Mouse (Mus musculus): ENCODE results near the gene Cib3. TPM values are rescaled to one million over a fixed set of nuclear protein-coding genes. Genes with fewer than 3 reads are reported as not detected.

Gene Cib3
- polyA plus RNA-seq (2015; fragmentation: Nextera tagmentation; extraction: Ambion mirVana): not detected in 2 replicates

DNA sequence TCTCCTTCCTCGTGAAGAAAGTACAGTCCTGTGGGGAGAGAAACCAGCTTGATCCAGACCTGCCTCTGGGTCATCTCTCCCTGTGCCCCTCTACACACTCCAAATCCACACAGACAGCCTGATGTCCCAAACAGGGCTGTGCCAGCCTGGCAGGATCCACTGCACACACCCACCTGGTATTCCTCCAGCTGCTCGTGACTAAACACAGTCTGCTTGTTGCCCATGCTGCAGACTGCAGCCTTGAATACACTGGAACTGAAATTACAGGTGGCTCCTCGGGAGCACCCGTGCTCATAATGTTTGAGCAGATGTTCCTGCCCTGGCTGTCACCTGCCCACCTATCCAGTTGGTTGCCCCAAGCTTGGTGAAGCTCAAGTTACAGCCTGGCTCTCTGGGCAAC is at the start of gene Cib3:
TSS of gene Cib3 (minus strand) at position 87 of the 400 bp plus-strand sequence.

DNA sequence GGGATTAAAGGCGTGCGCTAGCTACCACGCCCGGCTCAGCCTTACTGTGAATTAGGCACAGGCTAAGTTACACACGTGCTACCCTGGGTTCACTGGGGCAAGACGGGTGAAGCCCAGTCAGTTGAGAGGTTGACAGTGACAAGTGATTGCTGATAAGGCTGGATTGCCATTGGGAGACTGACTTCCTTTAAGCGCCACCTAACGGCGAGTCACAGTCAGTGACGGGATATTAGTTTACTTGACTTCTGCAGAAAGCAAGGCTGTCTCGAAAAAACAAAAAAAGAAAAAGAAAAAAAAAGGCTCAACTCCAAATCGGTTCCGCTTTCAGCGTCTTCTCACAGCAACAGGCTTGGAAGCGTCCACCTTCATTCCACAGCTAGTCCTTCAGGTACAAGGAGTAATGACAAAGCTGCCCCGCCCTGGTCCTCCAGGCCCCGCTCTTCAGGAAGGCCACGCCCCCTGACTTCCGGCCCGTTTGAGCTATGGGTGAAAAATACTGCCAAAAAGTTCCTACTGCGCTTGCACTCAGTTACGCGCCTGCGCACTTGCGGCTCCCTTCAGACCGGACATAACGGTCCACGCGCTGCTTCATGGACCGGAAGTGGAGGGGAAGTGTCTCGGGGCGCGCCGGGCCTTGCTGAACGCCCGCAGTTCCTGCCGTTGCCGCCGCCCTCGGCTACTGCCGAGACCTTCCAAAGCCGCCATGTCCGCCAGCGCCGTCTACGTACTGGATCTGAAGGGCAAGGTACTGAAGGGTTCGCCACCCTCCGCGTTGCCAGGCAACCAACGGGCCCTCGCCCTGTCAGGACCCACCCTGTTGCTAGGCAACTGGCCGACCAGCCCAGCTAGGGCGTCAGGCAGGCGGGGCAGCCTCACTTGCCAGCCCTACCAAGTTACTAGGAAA is 27.1 kb upstream of the Cib3 start, which contains the start of gene Ap1m1:
TSS of gene Ap1m1 (plus strand) at position 520 of the 904 bp plus-strand sequence.

GRCm38 (mm10) chr8:72219541-72220363 is 7.1 kb upstream of the Cib3 start, which contains the start of gene Fam32a:
Fam32a (plus strand) TSS chr8:72219730.

GRCm38 (mm10) chr8:72213536-72213935 is 899 bp upstream of the Cib3 start, which contains the start of gene Gm11034:
Gm11034 (minus strand) TSS chr8:72213636.

DNA sequence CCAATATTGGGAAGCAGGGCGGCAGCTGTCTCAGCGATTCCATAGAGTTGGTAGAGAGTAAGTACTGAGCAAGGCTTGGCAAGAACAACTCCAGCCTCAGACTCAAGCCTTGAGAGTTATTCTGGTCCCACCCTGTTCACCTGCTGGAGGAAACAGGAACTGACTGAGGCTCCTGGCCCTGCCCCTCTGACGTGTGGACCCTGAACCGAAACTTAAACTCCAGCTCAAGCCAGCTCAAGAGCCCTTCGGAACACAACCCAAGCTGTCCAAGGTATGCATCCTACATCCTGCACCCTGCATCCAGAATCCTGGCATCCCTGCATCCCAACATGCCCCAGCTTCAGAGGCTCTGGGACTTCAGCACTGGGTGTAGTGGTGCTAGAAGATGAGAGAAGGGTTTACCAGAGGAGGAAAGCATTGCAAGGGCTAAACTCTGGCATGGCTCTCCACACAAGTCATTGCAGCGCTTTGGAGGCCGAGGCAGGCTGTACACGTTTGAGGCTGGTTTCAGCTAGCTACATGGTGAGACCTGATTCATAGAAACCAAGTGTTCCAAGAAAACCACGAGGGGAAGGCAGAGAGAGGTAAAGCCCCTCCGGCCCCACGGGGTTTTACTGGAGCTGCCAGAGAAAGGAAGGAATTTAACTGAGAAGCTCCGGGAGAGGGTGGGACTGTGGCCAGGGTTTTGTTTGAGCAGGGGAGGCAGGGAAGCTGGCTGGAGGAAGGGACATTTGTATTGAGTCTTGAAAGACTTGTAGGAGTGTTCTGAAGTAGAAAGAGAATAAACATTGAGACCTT is 23.0 kb downstream of the Cib3 start, which contains the start of gene Hsh2d:
TSS of gene Hsh2d (plus strand) at position 222 of the 798 bp plus-strand sequence.

DNA sequence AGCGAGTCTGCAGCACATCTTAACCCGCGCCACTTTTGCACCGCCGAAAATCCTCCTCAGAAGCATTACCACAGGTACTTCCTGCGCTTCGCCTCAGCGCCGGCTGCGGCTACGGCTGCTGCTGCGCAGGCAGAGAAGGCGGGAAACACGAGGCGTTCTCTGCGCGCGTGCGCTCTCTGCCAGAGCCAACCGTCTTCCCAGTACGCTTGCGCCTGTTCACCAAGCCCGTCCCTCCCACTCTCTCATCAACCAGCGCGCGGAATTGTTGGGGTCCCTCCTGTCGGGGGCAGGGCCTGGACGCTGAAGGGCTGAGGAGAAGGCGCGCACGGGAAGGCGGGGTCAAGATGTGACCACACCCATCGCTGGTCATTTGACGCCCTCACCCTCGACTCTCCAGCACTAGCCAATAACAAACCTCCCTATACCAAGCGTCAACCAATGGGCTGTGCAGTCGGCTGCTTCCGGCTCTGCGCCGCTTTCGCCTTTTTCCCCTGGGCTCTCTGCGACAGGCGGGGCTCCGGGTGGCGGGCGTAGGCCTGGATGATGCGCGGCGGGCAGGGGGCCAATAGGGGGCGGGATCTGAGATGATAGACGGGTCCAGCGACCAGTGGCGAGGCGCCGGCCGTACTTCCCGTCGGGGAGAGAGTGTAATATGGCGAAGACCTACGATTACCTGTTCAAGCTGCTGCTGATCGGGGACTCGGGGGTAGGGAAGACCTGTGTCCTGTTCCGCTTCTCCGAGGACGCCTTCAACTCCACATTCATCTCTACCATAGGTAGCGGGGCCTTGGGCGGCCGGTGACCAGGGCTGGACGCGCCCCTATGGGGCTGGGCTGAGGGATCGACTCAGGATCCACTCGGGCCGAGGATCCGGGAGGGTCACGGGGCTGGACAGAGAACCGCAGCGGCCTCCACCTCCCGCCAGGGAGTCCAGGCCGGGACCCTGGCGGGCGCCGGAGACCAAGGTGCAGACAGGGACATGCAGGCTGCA is 51.6 kb downstream of the Cib3 start, which contains the start of gene Rab8a:
TSS of gene Rab8a (plus strand) at position 494 of the 991 bp plus-strand sequence.

Other genes with a start within 250 kb of the Cib3 start
- gene Cyp4f18, start 203.2 kb downstream of the Cib3 start, polyA plus RNA-seq (2015; fragmentation: Nextera tagmentation; extraction: Ambion mirVana): 1.3 and 1.6 TPM in 2 replicates
- gene Olfr372, start 171.6 kb downstream of the Cib3 start, polyA plus RNA-seq (2015; fragmentation: Nextera tagmentation; extraction: Ambion mirVana): not detected in 2 replicates
- not detected in 2 replicates for gene Olfr373, start 129.7 kb downstream of the Cib3 start, polyA plus RNA-seq (2015; fragmentation: Nextera tagmentation; extraction: Ambion mirVana)
- gene Olfr374, start 105.8 kb downstream of the Cib3 start, polyA plus RNA-seq (2015; fragmentation: Nextera tagmentation; extraction: Ambion mirVana): not detected in 2 replicates
- 100 and 103 TPM in 2 replicates for gene Tpm4, start 77.9 kb downstream of the Cib3 start, polyA plus RNA-seq (2015; fragmentation: Nextera tagmentation; extraction: Ambion mirVana)
- gene Rab8a, start 51.6 kb downstream of the Cib3 start, polyA plus RNA-seq (2015; fragmentation: Nextera tagmentation; extraction: Ambion mirVana): 61.4 and 65.5 TPM in 2 replicates
- gene Hsh2d, start 23.2 kb downstream of the Cib3 start, polyA plus RNA-seq (2015; fragmentation: Nextera tagmentation; extraction: Ambion mirVana): not detected in 2 replicates
- gene Gm11034, start 799 bp upstream of the Cib3 start, polyA plus RNA-seq (2015; fragmentation: Nextera tagmentation; extraction: Ambion mirVana): not detected in 2 replicates
- gene Fam32a, start 6.9 kb upstream of the Cib3 start, polyA plus RNA-seq (2015; fragmentation: Nextera tagmentation; extraction: Ambion mirVana): 62.6 and 65.6 TPM in 2 replicates
- 198 and 225 TPM in 2 replicates for gene Ap1m1, start 27.2 kb upstream of the Cib3 start, polyA plus RNA-seq (2015; fragmentation: Nextera tagmentation; extraction: Ambion mirVana)
- gene Gm10282, start 92.4 kb upstream of the Cib3 start, polyA plus RNA-seq (2015; fragmentation: Nextera tagmentation; extraction: Ambion mirVana): 6.4 and 8.0 TPM in 2 replicates
- 12.0 and 15.9 TPM in 2 replicates for gene Klf2, start 106.2 kb upstream of the Cib3 start, polyA plus RNA-seq (2015; fragmentation: Nextera tagmentation; extraction: Ambion mirVana)
- gene Eps15l1, start 208.6 kb upstream of the Cib3 start, polyA plus RNA-seq (2015; fragmentation: Nextera tagmentation; extraction: Ambion mirVana): 38.6 and 43.9 TPM in 2 replicates
- gene Calr3, start 231.0 kb upstream of the Cib3 start, polyA plus RNA-seq (2015; fragmentation: Nextera tagmentation; extraction: Ambion mirVana): 1.1 and 1.2 TPM in 2 replicates
- gene 1700030K09Rik, start 231.0 kb upstream of the Cib3 start, polyA plus RNA-seq (2015; fragmentation: Nextera tagmentation; extraction: Ambion mirVana): 11.4 and 12.8 TPM in 2 replicates

Data from neural tube, postnatal 0 days (tissue).